Mouse (Mus musculus): ENCODE results near the gene Gm42906.

Gene Gm42906

DNA sequence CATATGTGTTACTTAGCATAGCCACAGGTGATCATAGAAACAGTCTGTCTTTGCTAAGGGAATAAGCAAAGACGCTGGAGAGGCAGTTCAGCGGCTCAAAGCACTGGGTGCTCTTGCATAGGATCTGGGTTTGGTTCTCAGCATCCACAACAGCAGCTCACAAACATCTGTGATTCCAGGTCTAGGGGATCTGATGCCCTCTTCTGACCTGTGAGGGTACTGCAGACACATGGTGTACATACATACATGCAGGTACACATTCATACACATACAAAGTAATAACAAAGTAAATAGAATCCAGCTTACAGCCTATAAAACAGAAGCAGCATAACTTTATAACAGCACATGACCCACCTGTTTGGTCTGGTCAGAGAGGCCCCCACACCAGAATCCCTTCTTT, 366.0 kb downstream of the Gm42906 start:
- in situ Hi-C loops (cut with MboI), result no loop called here

DNA sequence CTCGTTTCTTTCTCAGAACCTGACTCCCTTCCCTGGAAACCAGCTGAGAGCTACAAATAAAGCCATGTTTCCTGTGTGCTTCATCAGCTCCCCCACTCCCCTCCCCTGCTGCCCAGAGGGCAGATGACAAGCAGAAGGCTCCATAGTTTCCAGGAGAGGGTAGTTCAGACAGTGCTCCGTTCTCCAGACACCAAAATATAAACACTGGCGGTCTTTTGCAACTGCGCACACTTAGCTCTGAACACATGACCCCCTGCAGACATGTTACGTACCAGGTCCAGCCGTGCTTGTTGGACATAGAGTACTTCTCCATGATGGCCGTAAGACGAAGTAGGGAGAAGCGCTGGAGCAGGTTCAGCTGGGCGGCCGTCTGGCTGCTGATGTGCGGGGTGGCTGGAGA, 367.5 kb downstream of the Gm42906 start:
- in situ Hi-C loops (cut with MboI), result no loop called here

DNA sequence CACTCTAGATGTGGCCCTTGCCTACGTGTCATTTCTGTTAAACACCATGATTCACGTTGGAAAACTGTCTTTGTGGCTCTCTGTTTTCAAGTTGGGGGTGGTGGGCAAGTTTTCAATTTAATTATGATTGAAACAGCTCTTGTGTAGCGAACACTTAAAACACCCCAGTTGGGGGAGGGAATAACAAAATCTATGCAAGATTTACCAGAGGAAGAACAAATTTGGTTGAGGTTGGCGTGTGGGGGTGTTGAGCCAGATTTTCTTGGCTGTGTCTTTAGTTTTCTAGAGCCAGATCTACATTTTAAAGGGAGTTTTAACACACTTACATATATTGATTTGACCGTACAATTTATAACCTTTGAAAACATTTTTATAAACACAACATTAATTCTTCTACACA, 368.2 kb downstream of the Gm42906 start:
- in situ Hi-C loops (cut with MboI), result no loop called here

DNA sequence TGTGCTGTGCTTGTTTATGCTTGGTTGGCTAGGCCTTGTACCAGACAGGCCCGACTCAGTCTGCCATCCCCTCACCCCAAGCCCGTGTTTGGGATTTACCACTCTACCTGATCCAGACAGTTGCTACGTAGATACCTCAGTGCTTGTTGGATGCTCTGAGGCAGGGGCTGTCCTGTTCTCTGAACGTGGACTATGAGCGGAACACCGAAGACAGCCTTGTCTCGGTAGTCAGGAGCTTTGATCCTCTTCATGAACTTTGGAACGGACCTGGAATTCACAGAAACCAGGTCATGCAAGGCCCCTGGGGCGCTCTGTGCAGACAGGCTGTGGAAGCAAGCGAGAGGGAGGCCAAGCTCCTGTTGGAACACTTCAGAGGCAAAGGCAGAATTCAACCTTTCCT, 368.6 kb downstream of the Gm42906 start:
- in situ Hi-C loops (cut with MboI), result no loop called here

DNA sequence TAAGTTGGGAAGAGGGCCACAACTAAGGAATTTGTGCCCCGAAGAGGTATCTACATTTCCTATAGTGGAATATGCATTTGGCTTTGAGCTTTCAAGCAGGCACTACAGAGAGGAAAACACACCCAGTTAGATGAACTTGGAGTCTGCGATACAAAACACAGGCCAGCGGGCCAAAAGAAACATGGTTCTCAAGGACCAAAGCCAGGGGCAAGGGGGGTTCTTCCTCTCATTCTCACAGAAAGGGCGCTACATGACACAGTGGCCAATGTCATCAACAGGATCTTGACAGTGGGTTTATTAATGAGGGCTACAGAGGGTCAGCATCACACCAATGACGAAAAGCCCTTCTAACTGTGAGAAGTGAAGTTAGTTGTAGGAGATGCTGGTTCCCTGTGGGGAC, 370.2 kb downstream of the Gm42906 start:
- in situ Hi-C loops (cut with MboI), result no loop called here

DNA sequence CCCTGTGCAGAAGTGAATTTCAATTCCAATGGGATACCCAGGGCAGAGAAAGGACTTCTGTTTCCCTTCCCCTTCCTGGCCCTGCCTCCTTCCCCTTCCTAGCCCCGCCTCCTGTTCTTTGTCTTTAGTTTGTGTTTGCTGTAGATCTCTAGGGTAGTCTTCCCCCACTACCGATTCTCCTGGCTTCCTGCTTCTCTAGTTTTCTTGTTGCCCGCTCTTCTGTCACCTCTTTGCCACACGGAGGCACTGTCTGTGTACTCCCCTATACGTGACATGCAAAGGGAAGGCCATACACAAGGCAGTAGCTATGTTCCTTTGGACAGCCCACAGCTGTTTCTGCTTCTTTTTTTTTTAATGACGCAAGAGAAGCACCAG, 371.1 kb downstream of the Gm42906 start:
- in situ Hi-C loops (cut with MboI), result no loop called here

DNA sequence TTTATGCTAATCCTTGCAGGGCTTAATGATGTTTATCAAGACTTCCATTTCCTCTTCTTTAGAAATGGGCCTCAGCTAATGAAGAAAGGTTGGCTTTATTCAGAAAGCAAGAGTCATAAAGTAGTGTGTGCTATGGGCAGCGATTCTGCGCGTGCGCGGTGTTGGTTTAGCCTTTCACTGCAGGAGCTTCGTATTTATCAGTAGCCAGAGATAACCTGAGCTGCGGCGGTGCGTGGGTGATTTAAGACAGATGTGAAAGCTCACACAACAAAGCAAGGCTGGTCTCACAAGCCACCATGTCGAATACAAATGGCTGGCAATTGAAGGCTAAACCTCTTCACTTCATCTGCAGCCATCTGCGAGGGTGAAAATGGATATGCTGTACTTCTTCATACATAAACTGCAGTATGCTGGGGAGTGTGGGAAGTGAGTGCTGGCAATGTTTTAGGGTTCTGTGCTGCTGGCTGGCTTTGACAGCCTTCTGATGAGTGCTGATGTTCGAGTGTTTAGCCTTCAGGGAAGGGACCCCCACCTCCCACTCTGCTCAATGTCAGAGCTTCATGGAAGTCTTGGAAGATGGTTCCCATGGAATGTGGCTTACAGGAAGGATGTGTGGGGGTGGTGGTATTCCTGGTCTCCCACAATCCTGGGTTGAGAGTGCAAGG, 371.6 kb downstream of the Gm42906 start:
- in situ Hi-C loops (cut with MboI), result no loop called here

DNA sequence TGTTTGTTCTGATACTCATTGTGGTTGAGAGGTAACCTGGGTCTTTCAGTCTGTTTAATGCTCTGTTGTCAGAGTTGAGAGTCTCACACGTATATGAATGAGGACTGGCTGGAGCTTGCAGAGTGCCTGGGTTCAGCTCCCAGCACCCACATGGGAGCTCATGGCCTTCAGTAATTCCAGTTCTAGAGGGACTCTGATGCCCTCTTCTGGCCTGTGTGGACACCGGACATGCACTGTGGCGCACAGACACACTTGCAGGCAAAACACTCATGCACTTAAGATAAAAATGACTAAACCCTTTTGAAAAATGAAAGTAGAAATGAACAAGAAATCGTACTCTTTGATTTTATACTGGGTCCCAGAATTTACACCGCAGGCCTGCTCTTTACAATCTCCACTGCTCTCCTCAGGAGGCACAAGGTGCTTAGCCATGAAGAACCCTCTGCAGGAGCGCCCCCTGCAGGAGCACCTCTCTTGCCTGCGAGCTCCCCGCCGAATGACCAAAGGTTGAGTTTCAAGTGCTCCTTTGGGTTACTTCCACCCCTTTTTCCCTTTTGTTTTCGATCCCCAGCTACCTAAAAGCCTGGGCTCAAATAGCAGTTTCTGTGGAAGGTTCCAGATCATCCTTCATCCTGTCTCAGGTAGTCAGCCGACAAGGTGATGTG, 372.4 kb downstream of the Gm42906 start:
- in situ Hi-C loops (cut with MboI), result no loop called here

DNA sequence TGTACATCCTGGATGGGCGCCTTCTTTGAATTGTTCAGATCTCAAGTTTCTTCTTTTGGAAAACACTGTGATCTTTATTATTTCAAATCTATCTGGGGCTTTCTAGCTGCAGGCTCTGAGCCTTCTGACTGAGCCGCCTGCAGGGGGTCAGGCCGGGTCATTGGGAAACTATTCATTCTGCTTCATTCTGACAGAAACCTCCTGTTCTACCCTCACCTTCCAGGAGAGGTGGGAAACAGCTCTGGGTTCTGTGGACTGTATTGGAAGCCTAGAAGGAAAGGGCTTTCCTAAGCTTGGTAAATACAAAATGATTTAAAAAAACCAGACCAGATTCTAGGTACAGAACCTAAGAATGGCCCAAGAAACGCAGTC, 373.2 kb downstream of the Gm42906 start:
- in situ Hi-C loops (cut with MboI), result no loop called here

DNA sequence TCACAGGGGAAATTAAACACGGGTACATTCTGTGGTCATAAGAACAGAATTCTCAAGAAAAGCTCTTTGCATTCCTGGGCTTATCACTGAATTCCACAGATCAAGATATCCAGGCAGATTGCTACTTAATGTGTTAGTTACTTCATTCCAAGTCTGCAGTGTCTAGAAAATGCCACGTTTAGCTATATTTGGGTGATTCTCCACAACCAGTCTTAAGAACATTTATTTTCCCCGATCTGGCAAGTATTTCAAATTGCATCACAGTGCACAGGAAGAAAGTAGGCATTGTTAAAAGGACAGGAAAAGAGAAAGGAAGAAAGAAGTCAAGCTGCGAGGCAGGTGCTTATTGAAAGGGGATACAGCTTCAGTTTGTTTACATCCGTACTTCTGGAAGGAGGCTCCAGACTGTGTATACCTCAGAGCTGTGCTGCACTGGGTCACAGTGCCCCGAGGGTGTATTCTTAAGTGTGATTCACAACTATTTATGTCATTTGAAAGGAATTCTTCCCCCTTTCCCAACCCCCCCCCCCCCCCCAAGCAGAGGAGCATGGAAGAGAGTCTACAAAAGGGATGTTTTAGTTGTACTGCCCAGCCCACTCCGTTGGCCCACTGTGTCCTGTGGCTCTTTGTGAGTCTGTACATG, 373.7 kb downstream of the Gm42906 start:
- in situ Hi-C loops (cut with MboI), result no loop called here

DNA sequence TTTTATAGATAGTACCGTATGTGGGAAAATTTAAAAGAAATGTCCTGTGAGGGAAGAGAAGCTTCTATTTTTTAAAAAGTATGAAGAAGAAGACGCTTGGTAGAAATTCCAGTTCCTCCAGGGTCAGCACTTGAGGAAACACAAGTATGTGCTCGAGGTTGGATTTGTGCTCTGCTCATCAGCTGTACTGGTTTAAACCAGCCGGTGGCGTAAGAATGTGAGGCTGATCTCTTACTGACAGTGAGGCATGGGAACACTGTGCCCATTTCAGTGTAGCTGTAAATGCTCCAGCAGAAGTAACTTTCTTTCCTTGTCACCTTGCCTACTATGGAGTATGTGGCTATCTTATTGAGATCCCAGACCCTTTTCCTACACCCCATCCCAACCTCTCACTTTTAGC, 374.8 kb downstream of the Gm42906 start:
- in situ Hi-C loops (cut with MboI), result no loop called here

DNA sequence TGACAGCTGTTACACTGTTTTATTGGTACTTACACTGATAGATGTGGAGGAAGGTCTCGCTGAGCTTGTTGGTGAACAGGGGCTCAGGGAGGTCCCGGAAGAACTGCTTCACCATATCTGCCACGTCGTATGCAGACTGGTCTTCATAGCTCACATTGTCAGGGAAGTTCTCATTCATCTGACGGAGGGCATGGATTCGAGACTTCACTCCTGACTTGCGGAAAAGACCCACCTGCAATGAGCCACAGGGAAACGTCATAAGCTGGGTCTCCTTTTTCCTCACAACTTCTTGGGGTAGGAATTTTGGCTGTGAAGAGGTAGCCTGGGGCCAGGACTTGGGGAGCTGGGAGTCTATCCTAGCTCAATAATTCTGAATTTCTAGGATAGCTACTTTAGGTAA, 375.6 kb downstream of the Gm42906 start:
- in situ Hi-C loops (cut with MboI), result no loop called here

DNA sequence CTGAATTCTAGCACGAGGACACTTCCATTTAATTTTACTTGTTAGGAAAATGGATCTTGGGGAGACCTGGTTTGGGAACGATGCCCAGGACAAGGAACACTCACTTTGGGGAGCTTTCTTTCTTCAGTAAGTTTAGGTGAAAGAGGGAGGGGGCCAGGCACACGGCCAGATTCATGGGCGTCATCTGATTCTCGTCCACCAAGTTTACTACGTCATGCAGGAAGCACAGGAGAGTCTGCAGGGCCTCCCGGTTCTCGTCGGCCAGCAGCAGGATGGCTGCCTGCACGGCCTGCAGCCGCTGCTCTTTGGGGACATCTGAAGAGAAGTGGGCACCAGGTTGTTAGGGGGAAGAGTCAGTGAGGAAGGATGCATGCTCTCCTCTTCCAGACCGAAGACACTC, 380.5 kb downstream of the Gm42906 start:
- in situ Hi-C loops (cut with MboI), result no loop called here

DNA sequence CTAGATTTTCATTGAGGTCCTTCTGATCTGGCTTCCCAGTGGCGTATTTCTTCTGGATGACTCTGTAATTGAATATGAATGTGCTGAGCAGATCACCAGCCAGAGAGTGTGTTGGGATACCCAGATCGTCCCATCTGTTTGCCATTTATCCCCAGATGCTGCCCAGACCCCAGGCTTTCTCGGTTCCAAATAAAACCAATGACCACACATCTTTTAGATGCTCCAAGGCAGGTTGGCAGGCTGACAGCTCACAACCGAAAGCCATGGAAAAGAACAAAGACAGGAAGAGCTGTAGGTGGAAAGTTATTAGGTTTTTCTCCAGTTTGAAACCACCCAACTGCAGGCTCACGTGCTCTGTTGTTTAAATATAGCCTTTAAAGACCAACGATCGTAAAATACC, 381.0 kb downstream of the Gm42906 start:
- in situ Hi-C loops (cut with MboI), result no loop called here

DNA sequence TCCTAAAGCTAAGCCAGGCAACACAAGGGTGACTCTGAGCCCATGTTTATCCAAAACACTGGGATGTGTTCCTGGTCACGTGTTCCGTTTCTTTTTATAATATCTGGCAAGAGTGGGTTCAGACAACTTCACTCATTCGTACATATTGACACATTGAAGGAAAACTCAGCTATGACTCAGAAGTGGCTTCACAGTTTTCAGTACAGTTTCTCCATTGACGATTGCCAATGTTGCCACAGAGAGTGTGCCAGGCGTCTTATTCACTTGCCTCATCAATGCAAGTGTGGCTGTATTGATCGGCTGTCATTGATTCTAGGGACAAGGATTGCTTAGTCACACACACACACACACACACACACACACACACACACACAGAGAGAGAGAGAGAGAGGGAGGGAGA, 381.8 kb downstream of the Gm42906 start:
- in situ Hi-C loops (cut with MboI), result no loop called here

DNA sequence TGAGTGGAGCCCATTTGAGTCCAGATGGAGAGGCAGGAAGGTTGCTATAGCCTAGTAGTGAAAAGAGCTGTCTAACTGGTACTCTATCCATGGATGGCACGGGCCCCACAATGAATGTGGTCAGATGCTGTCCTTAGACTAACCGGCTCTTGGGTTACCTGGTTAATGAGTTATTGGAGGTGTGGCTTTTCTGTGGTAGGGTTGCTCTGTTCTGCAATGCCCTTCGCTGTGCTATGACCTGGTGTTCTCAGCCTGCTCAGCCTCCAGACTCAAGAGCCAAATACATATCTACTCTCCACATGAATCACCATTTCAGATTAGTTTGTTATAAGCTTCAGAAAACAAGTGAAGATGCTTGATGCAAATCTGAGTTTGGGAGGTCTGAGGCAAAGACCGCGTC, 385.1 kb downstream of the Gm42906 start:
- in situ Hi-C loops (cut with MboI), result no loop called here

DNA sequence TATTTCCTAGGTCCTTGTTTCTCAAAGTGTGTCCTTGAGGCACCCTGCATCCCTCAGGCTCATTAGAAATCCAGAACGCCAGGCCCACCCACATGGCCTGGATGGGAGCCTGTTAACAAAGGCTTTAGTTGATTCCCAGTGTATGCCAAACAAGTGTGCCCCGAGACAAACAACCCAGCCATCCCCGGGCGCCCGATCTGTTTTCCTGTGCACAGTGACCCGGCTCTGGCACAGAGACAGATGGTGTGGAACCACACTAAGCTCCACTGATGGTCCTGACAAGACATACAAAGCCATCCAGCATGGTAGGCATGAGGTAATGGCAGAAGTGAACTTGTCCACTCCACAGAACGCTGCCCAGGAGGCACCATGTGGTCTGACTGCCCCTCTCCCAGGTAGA, 390.1 kb downstream of the Gm42906 start:
- in situ Hi-C loops (cut with MboI), result no loop called here

DNA sequence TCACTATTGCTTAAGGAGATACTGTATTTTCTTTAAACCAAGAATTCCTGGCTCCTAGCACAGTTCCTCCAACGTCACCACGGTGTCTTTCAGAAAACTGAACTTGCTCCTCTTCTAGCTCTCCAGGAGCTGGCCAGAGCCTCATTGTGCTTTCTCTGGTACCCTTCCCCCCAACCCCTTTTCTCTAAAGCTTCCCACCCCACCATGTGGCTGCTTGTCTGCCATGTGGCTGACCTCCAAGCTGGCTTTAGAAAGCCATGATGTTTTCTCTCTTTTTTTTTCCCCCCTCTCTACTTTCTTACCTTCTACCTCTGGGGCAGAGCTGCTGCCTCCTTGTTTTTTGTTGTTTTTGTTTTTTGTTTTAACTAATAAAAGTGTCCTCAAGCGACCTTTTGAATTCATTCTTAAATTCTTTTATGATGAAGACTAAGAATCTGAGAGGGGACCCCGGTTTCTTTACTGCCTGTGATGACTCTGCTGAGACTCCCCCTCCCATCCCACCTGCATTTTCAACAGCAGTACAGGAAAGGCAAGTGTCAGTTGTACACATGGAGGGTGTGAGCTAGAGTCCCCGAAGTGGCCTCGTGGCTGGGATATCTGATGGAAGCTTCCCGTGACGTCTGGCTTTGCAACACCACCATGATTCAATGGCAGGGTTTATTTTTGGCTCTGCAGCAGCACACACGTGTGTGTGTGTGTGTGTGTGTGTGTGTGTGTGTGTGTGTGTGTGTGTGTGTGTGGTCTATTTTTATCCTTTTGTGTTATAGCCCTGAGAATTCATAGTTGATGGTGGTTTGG, 393.0 kb downstream of the Gm42906 start:
- in situ Hi-C loops (cut with MboI), result no loop called here

DNA sequence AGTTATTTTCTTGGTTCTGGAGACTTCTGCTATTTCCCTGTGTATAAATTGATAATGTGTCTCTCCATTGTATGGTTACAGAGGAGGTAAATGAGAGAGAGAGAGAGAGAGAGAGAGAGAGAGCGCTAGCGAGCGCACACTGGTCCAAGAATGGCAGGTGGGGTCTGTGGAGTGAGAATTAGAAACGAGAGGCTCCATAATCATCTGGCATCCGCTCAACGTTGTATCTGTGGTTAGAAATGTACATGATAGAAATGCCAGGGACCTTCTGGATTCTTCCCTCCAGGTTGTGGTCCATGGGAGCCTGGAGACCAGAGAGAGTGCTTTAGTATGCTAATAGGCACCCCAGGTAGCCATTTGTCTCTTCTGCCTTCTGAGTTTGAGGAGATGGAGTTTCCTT, 399.1 kb downstream of the Gm42906 start:
- in situ Hi-C loops (cut with MboI), result no loop called here

DNA sequence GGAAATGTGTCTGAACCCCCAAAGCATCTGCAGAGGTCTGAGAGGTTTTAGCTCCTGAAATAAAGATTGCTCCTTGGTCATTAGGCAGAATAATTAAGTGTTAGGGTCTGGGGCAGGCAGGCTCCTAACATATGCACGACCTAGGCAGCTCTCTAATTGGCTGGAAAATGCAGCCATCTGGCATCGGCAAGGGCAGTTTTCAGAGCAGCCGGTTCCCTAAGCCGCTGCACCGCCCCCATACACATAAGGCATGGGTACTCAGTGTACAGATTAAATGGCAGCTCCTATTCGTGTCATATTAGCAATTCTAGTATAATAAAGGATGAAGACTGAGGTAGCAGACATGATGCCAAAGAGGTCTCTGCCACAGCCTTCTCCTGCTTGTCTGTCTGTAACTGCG, 400.8 kb downstream of the Gm42906 start:
- in situ Hi-C loops (cut with MboI), result no loop called here

DNA sequence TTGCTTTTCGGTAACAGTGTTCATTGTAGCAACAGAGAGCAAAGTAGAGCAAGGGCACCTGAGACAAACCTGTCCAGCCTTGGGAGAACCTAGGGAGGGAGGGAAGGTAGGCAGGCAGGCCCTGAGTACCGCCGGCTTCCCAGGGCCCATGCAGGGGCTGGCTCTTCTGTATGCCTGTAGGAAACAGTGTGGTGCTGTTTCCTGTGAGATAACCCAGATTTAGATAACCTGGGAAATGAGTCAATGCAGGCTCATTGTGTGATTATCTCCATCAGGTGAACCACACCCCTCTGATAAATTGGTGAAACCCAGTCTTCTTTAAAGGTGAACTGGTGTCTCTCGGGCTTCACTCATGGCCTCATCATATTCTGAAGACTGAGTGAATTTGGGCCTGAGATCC, 401.9 kb downstream of the Gm42906 start:
- in situ Hi-C loops (cut with MboI), result no loop called here

DNA sequence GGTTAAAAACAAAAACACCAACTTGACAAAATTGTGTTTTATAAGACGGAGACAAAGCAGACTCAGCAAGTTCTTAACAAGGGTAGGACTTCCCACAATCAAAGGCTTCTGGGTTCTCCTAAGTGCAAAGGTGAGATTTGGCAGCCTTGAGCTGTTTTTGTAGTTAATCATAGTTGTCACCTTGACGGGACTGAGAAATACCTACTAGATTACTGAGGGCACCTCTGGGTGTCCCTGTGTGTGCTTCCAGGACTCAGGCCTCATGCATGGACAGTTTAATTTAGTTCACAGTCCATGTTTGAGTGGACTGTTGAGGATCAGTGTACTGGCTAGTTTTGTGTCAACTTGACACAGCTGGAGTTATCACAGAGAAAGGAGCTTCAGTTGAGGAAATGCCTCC, 403.5 kb downstream of the Gm42906 start:
- in situ Hi-C loops (cut with MboI), result no loop called here

DNA sequence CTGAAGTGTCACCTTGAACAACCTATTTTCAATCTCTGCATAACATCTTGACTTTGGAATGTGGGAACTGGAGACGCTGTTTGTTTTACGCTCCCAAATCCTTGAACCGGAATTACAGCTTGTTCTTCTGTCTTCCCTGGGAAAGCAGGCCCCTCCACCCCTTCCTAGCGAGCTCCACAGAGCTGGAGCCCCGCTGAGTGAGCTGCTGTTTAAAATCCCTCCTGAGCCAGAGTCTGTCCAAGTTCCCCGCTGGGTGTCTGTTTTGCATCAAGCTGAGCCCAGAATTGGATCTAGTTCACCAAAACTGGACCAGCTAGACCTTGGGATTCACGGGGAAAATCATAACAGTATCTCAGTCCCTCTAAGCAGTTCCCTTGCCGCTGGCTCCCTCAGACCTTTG, 404.5 kb downstream of the Gm42906 start:
- in situ Hi-C loops (cut with MboI), result no loop called here

Data from mature B cell (primary cell).